Mouse (Mus musculus) lung, embryonic 16.5 days (tissue): Measurements from ENCODE around the gene Emilin3. TPM values are rescaled to one million over a fixed set of nuclear protein-coding genes. Genes with fewer than 3 reads are reported as not detected.
"Not testable (repeated sequence)": the region's sequence is repeated elsewhere in the genome, so short reads cannot be mapped to it uniquely, and the experiment has no call there.

Experiments
- ATAC-seq: fragments of 200-750 bp; cut with Nextera tagmentation; 2 replicates; pipeline ENCODE4 v1.8.0; 2017; ENCODE audit warnings: low read depth, mild to moderate bottlenecking, moderate library complexity
- H3K27ac ChIP-seq: fragments of 300-500 bp; sonication (generic); 2 replicates; pipeline ENCODE4 v1.5.1; 2014; ENCODE audit warnings: mild to moderate bottlenecking, control low read depth, low read length
- H3K27me3 ChIP-seq: fragments of 300-500 bp; sonication (generic); 2 replicates; pipeline ENCODE4 v1.6.1; 2014; ENCODE audit warnings: low read depth, low read length, mixed read lengths; ENCODE audit not compliant: control insufficient read depth, insufficient read depth
- H3K36me3 ChIP-seq: fragments of 300-500 bp; sonication (generic); 2 replicates; pipeline ENCODE4 v1.6.1; 2014; ENCODE audit warnings: low read length; ENCODE audit not compliant: control insufficient read depth, insufficient read depth
- H3K4me1 ChIP-seq: fragments of 300-500 bp; sonication (generic); replicated peaks from 2 replicates; pipeline ENCODE4 v1.6.1; 2014; ENCODE audit warnings: low read length, mixed read lengths; ENCODE audit not compliant: control insufficient read depth, insufficient read depth
- H3K4me2 ChIP-seq: fragments of 300-500 bp; sonication (generic); 2 replicates; pipeline ENCODE4 v1.6.1; 2014; ENCODE audit warnings: low read depth, low read length, control low read depth
- H3K4me3 ChIP-seq: fragments of 300-500 bp; sonication (generic); 2 replicates; pipeline ENCODE4 v1.5.1; 2014; ENCODE audit warnings: mild to moderate bottlenecking, low read length, control low read depth
- H3K9ac ChIP-seq: fragments of 300-500 bp; sonication (generic); 2 replicates; pipeline ENCODE4 v1.6.1; 2014; ENCODE audit warnings: low read length, control low read depth
- H3K9me3 ChIP-seq: fragments of 300-500 bp; sonication (generic); 2 replicates; pipeline ENCODE4 v1.6.1; 2016; ENCODE audit warnings: low read length; ENCODE audit not compliant: control insufficient read depth
- WGBS: fragments of 180-500 bp; shearing (Covaris S2); extraction: QIAGEN DNeasy Blood & Tissue Kit; methylation state at CpG from one replicate; pipeline ENCODE4 v1.1.7; 2014; 5-methylcytosine and 5-hydroxymethylcytosine counted together
- polyA plus RNA-seq: library from polyadenylated mRNA; unstranded; fragments of >200 nt; fragmentation: Nextera tagmentation; extraction: Ambion mirVana; gene quantifications from 2 replicates; pipeline ENCODE4 v1.2.1, GENCODE M21; 2015

Gene Emilin3
- polyA plus RNA-seq = 6.6 and 8.2 TPM in 2 replicates

- Histone ChIP-seq H3K27ac (no peak within 1 kb of the TSS), H3K9me3 (no peaks in the 10 kb centered on the region), H3K4me3 (peak within 1 kb of the TSS; percentile 59), H3K27me3 (peaks cover 30% of the 10 kb centered on the region), H3K36me3 (no peaks in the 10 kb centered on the region), H3K4me1 (peaks cover 17% of the 10 kb centered on the region), H3K9ac (peak within 1 kb of the TSS; percentile 67), H3K4me2 (peak within 1 kb of the TSS; percentile 97)
- WGBS = under 1% methylated on average over 42 of the region's 46 CpGs
- ATAC-seq = peak; percentile 60
Observed at GRCm38 (mm10) chr2:160912231-160912671, at the start of gene Emilin3. Gene Emilin3 (minus strand): TSS chr2:160912328.

GRCm38 (mm10) chr2:160960956-160961646, 49.0 kb upstream of the Emilin3 start:
- ATAC-seq = no peak
- no peak overlapping the region for H3K4me3 ChIP-seq
- no peaks in the 10 kb centered on the region for H3K9me3 ChIP-seq
- no peaks in the 10 kb centered on the region for H3K27me3 ChIP-seq
- no peak overlapping the region for H3K27ac ChIP-seq
- H3K9ac ChIP-seq = no peak overlapping the region
- H3K4me1 ChIP-seq = no peaks in the 10 kb centered on the region
- WGBS = 80% methylated on average over 6 of the region's 6 CpGs
- no peak overlapping the region for H3K4me2 ChIP-seq
- H3K36me3 ChIP-seq = peaks cover 37% of the 10 kb centered on the region

GRCm38 (mm10) chr2:160959901-160960300, 47.8 kb upstream of the Emilin3 start:
- Histone ChIP-seq H3K9me3 (no peaks in the 10 kb centered on the region), H3K27ac (no peak overlapping the region), H3K4me2 (no peak overlapping the region), H3K27me3 (no peaks in the 10 kb centered on the region), H3K9ac (no peak overlapping the region), H3K4me1 (no peaks in the 10 kb centered on the region), H3K4me3 (no peak overlapping the region), H3K36me3 (peaks cover 38% of the 10 kb centered on the region)
- WGBS = 95% methylated on average over 5 of the region's 5 CpGs
- ATAC-seq = no peak

GRCm38 (mm10) chr2:160958737-160959136, 46.6 kb upstream of the Emilin3 start:
- H3K4me3 ChIP-seq = no peak overlapping the region
- 80% methylated on average over 5 of the region's 5 CpGs for WGBS
- no peaks in the 10 kb centered on the region for H3K4me1 ChIP-seq
- no peak overlapping the region for H3K4me2 ChIP-seq
- no peaks in the 10 kb centered on the region for H3K9me3 ChIP-seq
- H3K9ac ChIP-seq = no peak overlapping the region
- no peaks in the 10 kb centered on the region for H3K27me3 ChIP-seq
- no peak overlapping the region for H3K27ac ChIP-seq
- peaks cover 45% of the 10 kb centered on the region for H3K36me3 ChIP-seq
- ATAC-seq = no peak

- H3K36me3 ChIP-seq = peaks cover 47% of the 10 kb centered on the region
- H3K27me3 ChIP-seq, H3K27ac ChIP-seq, H3K4me3 ChIP-seq, ATAC-seq, H3K4me1 ChIP-seq, H3K9me3 ChIP-seq, H3K4me2 ChIP-seq, H3K9ac ChIP-seq: not testable (repeated sequence)
Observed at GRCm38 (mm10) chr2:160957801-160958200, 45.7 kb upstream of the Emilin3 start.

- not testable (repeated sequence) for H3K27ac ChIP-seq, ATAC-seq, H3K4me2 ChIP-seq, H3K4me1 ChIP-seq, H3K9ac ChIP-seq, H3K9me3 ChIP-seq, H3K4me3 ChIP-seq, H3K27me3 ChIP-seq
- peaks cover 45% of the 10 kb centered on the region for H3K36me3 ChIP-seq
Observed at GRCm38 (mm10) chr2:160957307-160957706, 45.2 kb upstream of the Emilin3 start.

- no peaks in the 10 kb centered on the region for H3K9me3 ChIP-seq
- no peaks in the 10 kb centered on the region for H3K27me3 ChIP-seq
- 66% methylated on average over 7 of the region's 7 CpGs for WGBS
- H3K4me3 ChIP-seq = no peak overlapping the region
- H3K4me2 ChIP-seq = no peak overlapping the region
- no peaks in the 10 kb centered on the region for H3K4me1 ChIP-seq
- H3K9ac ChIP-seq = no peak overlapping the region
- no peak for ATAC-seq
- H3K27ac ChIP-seq = no peak overlapping the region
- peaks cover 39% of the 10 kb centered on the region for H3K36me3 ChIP-seq
Observed at GRCm38 (mm10) chr2:160955331-160955730, 43.2 kb upstream of the Emilin3 start.

- no peak overlapping the region for H3K27ac ChIP-seq
- H3K9me3 ChIP-seq = no peaks in the 10 kb centered on the region
- no peak overlapping the region for H3K4me2 ChIP-seq
- peaks cover 36% of the 10 kb centered on the region for H3K36me3 ChIP-seq
- no peaks in the 10 kb centered on the region for H3K4me1 ChIP-seq
- WGBS = 87% methylated on average over 3 of the region's 3 CpGs
- no peak overlapping the region for H3K9ac ChIP-seq
- H3K27me3 ChIP-seq = no peaks in the 10 kb centered on the region
- no peak for ATAC-seq
- no peak overlapping the region for H3K4me3 ChIP-seq
Observed at GRCm38 (mm10) chr2:160954541-160954940, 42.4 kb upstream of the Emilin3 start.

GRCm38 (mm10) chr2:160953131-160953873, 41.2 kb upstream of the Emilin3 start:
- Histone ChIP-seq H3K9ac (no peak overlapping the region), H3K9me3 (no peaks in the 10 kb centered on the region), H3K4me3 (no peak overlapping the region), H3K36me3 (peaks cover 43% of the 10 kb centered on the region), H3K4me1 (no peaks in the 10 kb centered on the region), H3K27ac (no peak overlapping the region), H3K27me3 (no peaks in the 10 kb centered on the region), H3K4me2 (no peak overlapping the region)
- 72% methylated on average over 7 of the region's 7 CpGs for WGBS
- no peak for ATAC-seq
